Mouse (Mus musculus): ENCODE measurements around the gene Rhag. TPM values are rescaled to one million over a fixed set of nuclear protein-coding genes. Genes with fewer than 3 reads are reported as not detected.

Rhag gene
- not detected for total RNA-seq (2023)

DNA sequence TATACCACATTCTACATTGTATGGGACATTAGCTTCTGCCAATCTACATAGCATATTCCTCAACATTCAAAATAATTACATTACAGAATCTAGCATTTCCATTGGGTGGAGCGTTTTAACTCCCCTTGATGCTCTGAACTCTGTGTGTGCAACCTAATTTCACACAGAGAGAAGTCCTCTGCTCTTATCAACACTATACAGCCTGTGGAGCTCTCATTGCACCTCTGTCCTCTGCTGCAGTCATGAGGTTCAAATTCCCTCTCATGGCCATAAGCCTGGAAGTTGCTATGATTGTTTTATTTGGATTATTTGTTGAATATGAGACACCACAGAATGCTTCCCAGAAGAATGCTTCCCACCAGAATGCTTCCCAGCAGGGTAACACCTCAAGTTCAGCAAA is at the start of gene Rhag:
Gene Rhag, plus strand, starts transcription at position 193 of the 400 bp plus-strand sequence.

DNA sequence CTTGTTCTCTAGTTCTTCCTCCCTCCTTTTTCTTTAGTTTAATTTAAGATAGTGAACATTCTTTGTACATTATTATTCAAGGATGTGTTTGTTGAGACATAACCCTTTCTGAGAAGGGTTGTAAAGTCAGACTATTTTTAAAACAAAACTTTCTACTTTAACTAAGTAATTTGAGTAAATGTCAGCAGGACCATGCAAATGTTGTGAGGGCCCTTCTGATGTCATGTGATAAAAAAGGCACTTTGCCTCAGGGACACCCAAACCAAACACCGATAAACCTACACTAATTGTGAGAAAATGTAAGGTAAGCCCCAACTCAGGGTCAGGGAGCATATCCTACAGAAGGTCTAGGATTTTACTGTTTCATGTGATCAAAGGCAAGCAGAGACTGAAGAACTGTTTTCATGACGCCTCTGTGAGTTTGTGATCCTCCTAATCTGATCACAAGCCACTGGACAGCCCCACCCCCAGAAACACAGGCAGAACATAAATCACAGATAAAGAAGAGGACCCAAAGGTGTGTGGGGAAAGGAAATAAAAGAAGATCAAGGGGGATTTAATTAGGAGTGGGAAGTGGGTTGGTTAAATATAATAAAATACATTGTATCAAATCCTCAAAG is 3.9 kb upstream of the Rhag start, which contains the start of gene Crisp2:
Gene Crisp2, minus strand, starts transcription at position 51 of the 620 bp plus-strand sequence.

DNA sequence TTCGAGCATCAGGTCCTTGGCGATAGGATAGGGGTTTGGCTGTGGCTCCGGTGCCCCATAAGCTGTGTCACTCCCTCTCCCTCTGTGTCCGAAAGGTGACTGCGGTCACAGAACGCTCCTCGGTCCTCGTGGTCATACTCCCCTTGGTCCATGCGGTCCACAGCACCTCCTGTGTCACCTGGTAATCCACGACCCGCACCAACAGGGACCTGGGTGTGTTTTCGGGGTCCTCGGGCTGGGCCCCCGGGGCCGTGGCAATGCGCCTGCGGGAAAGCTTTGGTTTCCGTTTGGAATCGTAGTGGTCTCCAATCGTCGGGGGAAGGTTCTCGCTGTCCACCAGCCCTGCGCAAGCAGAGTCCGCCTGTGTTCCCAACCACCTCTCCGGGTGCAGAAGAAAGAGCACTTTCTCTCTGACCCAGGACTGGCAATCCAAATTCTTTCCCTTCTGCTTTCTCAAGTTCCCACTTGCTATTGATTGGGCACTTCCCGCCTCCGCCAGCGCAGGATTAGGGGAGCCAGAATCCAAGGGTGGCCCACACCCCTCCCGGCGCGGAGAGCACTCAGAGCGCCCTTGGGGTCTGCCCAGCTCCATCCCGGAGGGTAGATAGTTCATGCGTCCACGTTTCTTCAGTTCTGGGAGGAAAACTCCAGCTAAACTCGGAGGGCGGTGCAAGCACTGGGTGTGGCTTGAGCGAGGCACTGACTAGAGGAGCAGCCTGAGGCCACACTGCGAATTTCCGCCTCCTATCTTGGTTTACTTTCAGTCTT is 69.2 kb downstream of the Rhag start, which contains the start of gene 9130008F23Rik:
Gene 9130008F23Rik, minus strand, starts transcription at position 636 of the 768 bp plus-strand sequence.

Other genes with a start within 250 kb of the Rhag start
- not detected for gene Esp6, start 249.6 kb upstream of the Rhag start, total RNA-seq (2023)
- gene Esp4, start 212.5 kb upstream of the Rhag start, total RNA-seq (2023), result not detected
- not detected for gene Esp3, start 179.1 kb upstream of the Rhag start, total RNA-seq (2023)
- gene Esp1, start 84.0 kb upstream of the Rhag start, total RNA-seq (2023), result not detected
- not detected for gene Crisp2, start 4.1 kb upstream of the Rhag start, total RNA-seq (2023)
- gene 9130008F23Rik, start 69.4 kb downstream of the Rhag start, total RNA-seq (2023), result not detected
- not detected for gene Glyatl3, start 103.2 kb downstream of the Rhag start, total RNA-seq (2023)
- gene Mut, start 123.6 kb downstream of the Rhag start, total RNA-seq (2023), result 10 to 100 TPM; 13.1 to 16.6 TPM
- 10 to 100 TPM; 40.6 to 44.3 TPM for gene Cenpq, start 123.9 kb downstream of the Rhag start, total RNA-seq (2023)

All from B cell, adult 67 days (primary cell).